Mouse (Mus musculus) c-Kit-negative CD71-positive TER-119-positive erythroid progenitor cells, embryonic 14.5 days (primary cell): ENCODE measurements around the gene Slc39a12.

Experiments
- DNase-seq: peaks from one replicate; pipeline ENCODE4 v3.0.0-alpha.2; 2013; ENCODE audit warnings: low read depth, low spot score

Gene Slc39a12

GRCm38 (mm10) chr2:14388162-14388561 is at the start of gene Slc39a12:
TSS of gene Slc39a12 (plus strand) at chr2:14388316.
- no peak for DNase-seq

- no peak for DNase-seq
These were observed 46.3 kb upstream of the Slc39a12 start for GRCm38 (mm10) chr2:14341652-14342308.

- no peak for DNase-seq
These were observed 45.7 kb upstream of the Slc39a12 start for GRCm38 (mm10) chr2:14342309-14342839.

GRCm38 (mm10) chr2:14388856-14389255 is 740 bp downstream of the Slc39a12 start:
- no peak for DNase-seq

GRCm38 (mm10) chr2:14390900-14391299 is 2.8 kb downstream of the Slc39a12 start:
- no peak for DNase-seq

GRCm38 (mm10) chr2:14403000-14403399 is 14.9 kb downstream of the Slc39a12 start:
- DNase-seq, result no peak

- DNase-seq, result no peak
These were observed 40.9 kb downstream of the Slc39a12 start for GRCm38 (mm10) chr2:14428987-14429386.

- no peak for DNase-seq
These were observed 59.2 kb downstream of the Slc39a12 start for GRCm38 (mm10) chr2:14447322-14447721.

- no peak for DNase-seq
These were observed 62.8 kb downstream of the Slc39a12 start for GRCm38 (mm10) chr2:14450866-14451265.

GRCm38 (mm10) chr2:14454946-14455631 is 67.0 kb downstream of the Slc39a12 start:
- DNase-seq, result no peak

- no peak for DNase-seq
These were observed 76.3 kb downstream of the Slc39a12 start for GRCm38 (mm10) chr2:14464438-14464837.

GRCm38 (mm10) chr2:14494132-14494531 is 106.0 kb downstream of the Slc39a12 start:
- DNase-seq, result no peak

GRCm38 (mm10) chr2:14496150-14496549 is 108.0 kb downstream of the Slc39a12 start:
- no peak for DNase-seq

GRCm38 (mm10) chr2:14502482-14502881 is 114.4 kb downstream of the Slc39a12 start:
- DNase-seq, result no peak

GRCm38 (mm10) chr2:14518237-14518636 is 130.1 kb downstream of the Slc39a12 start:
- DNase-seq, result no peak

- DNase-seq, result no peak
These were observed 146.4 kb downstream of the Slc39a12 start for GRCm38 (mm10) chr2:14534325-14535077.

- DNase-seq, result no peak
These were observed 147.1 kb downstream of the Slc39a12 start for GRCm38 (mm10) chr2:14535246-14535671.

- DNase-seq, result no peak
These were observed 149.7 kb downstream of the Slc39a12 start for GRCm38 (mm10) chr2:14537781-14538180.

- no peak for DNase-seq
These were observed 155.2 kb downstream of the Slc39a12 start for GRCm38 (mm10) chr2:14543355-14543754.

- DNase-seq, result no peak
These were observed 155.7 kb downstream of the Slc39a12 start for GRCm38 (mm10) chr2:14543773-14544172.
